Mouse (Mus musculus) heart, adult 8-10 months (tissue): ENCODE measurements at regions not wholly inside any gene's neighbourhood (a gene's known extent, or its start where the extent isn't known, plus 50 kb on each side); places are given as distances from the start of the nearest gene placed in this dataset.

Experiments used
- DNase-seq: peaks from one replicate; pipeline ENCODE4 v3.0.0; 2022; ENCODE audit warnings: low spot score

DNA sequence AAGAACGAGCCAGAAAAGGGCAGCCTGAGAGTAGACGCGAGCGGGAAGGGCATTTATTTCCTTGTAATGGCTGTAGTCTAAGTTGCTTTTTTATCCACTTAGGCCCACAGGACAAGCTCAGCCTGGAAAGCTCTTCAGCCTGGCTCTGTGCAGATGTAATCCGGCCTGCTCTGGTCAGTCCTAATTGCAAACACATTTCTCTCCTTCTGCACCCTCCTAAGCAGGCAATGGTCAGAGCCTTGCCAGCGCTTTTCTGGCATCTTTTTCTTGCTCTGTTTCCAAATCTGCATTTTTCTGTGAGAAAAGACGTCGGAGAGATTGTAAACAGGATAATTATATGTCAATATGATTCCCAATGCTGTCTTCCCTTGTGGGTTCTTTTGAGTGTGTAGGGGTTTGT, 224.3 kb upstream of the Tank start:
- DNase-seq: peak; percentile 11

DNA sequence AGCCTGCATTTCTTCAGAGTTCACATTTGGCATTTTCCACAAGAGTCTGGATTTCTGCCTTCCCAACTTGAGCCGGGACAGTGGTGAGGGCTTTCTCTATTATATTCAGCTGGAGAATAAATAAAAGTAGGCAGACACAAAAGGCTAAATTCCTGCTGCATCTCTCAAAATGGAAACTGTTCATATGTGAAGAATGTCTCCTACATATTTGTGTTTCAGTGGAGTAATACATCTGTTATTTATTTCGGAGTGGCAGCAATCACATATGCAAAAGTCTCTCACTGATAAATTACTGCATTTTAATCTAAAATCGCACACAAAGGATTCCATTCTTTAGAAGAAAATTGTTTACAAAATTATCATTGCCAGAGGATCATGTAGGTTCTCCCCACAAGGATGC, 230.9 kb upstream of the Tank start:
- DNase-seq: no peak

DNA sequence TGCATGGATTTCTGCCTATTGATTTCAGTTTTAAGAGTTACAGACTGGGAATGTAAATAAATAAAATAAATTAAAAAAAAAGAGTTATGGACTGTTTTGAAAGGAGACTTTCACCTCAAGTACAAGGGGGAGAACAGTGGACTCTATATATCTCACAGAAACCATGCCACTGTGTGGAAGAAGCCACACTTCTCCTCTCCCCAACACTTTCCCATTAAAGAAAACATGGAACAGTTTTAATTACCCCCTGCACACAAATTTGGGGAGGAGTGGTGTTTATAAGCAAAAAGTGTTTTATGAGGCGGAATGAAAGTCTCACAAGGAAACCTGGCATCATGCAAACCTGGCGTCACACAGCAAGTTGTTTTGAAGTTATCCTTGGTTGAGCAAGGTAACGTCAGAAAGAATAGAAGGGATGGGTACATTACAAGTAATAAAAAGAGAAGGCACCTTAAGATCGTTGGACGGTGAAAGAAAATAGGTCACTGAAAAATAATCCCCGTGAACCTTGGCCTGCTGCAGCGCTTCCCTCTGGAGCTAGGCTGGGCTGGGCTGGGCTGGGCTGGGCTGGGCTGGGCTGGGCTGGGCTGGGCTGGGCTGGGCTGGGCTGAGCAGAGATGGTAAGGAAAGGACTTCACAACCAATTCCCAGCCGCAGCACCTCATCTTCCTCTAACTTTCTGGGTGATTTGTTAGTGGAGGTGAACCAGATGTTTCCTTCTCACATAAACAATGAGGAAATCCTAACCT, 232.2 kb upstream of the Tank start:
- no peak for DNase-seq

DNA sequence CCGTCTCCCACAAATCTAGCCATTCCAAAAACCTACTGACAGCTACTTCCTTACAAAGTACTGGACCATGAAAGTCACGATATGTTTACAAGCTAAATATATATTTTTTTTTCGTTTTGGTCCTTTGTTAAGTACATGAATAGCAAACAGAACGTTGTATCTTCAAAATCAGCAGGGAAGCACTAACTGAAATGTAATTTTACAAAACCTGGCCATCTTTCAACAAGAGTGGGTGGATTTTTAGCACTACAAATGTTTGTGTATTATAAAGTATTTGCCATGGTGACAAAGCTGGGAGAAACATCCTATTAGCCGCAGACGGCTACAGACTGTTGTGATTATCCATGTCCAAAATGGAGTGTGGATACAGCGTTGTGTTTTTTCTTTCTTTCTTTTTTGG, 233.1 kb upstream of the Tank start:
- no peak for DNase-seq

GRCm38 (mm10) chr2:61344556-61345131, 233.7 kb upstream of the Tank start:
- DNase-seq: no peak

DNA sequence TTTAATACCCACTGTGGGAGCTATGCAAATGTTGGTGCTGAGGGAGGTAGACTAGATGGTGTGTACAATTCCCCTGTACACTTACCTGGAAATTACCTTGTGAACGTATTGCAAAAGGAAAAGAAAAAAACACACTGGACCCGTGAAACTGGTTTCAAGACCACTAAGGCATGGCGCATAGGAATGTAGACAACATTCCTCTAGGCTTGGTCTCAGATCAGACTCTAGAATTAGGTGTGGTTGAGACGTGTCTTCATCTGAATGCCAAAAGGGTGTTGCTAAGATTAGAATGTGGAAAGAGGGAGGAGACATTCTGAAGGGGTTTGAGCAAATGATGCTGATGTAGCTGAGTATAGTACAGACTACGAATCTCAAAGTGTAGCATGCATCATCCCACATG, 237.1 kb upstream of the Tank start:
- DNase-seq: no peak

DNA sequence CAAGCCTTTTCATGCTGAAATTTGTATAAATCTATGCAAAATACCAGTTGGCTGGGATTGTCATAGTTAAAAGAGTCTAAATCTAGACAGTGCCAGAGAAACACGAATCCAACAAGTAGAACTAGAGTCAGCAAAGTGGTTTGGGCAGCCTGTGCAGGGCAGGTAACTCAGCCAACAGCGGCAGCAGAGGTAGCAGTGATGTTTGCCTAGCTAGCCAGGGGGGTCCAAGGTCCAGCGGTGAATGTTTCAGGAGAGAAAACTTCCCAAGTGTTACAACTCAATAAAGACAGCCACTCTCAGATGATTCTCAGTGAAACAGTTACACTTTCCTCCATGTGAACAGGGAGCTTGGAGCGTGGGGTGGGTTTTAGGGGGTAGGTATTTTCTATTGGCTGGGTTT, 259.2 kb upstream of the Tank start:
- no peak for DNase-seq

GRCm38 (mm10) chr2:61310405-61310804, 268.0 kb upstream of the Tank start:
- DNase-seq: no peak

- no peak for DNase-seq
These were observed 269.2 kb upstream of the Tank start for GRCm38 (mm10) chr2:61309219-61309618.

- peak; percentile 17 for DNase-seq
These were observed 281.2 kb upstream of the Tank start for GRCm38 (mm10) chr2:61297135-61297534.

DNA sequence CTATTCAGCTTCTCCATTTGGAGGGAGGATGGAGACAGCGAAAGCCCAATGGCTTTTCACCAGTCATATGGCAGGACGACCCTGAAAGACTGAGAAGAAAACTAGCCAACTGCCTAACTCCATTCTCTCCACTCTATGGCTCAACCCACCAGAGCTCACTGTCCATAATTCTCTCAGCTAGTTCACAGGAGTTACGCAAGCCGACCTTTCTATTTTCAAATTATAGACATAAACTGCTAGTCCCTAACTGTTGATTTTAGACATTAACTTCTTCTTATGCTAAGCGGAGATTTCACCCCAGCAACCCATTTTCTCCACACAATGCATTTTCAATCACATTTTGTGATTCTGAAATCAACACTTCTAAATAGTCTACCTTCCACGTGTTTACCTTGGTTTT, 281.8 kb upstream of the Tank start:
- DNase-seq: no peak

DNA sequence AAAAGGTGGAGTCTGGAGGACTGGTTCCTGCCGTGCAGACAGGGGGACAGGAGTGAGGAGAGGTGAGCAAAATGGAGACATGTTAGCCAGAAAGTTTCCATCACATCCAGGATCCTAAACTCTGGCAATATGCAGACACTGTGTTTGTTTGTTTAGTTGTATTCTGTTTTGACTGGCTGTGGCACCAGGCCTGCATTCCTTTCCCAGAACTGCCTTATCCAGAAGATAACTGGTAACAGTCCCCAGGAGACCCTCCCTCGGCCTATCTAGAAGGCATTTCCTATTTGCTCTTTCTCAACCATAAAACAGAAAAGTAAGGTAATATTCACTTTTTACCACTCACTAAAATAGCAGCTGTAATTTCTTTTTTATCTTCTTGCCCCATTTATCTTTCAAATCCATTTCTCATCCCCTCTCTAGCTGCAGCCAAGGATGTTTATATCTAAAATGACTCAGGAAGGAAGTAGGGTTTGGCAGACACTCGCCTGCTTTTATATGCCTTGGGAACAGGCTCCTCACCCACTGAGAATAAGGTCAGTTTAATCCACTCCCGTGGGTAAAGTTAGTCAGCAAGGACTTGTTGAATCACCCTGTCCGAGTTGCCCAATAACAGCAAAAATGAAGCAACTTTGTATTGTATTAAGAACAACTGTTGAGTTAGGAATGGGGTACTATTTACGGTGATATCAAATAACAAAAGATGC, 283.0 kb upstream of the Tank start:
- DNase-seq: peak; percentile 77

DNA sequence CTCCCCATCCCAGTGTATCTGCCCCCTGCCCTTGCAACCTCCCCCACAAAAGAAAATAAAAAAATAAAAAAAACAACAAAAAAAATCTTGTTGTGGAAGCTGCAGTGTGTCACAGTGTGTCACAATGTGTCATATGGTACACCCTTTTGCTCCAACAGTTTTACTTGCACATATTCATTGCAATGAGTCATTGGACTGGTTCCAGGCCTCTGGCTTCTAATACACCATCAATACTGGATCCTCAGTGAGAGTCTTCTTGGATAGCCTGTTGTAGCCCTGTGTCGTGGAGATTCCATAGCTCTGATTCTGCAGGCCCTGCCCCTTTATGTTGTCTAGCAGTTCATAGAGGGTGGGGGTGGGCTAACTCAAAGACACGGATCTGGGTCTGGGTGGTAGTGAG, 290.1 kb upstream of the Tank start:
- no peak for DNase-seq

DNA sequence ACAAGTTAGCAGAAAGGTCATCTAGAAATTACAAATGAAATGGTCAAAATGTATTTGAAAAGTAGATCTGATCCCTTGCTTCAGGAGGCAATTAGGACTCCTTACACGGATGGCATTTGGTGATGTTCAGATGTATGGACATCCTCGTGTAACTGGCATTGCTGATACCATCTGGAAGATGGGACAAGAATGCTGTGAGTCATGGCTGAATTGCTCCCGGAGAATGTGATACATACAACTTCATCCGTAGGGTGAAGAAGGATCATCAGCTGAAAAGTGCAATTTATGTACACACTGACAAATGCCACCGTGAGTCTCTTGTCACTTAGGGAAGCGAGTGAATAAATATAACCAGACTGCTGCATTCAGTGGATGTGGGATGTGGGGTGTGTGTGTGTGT, 293.7 kb upstream of the Tank start:
- no peak for DNase-seq

DNA sequence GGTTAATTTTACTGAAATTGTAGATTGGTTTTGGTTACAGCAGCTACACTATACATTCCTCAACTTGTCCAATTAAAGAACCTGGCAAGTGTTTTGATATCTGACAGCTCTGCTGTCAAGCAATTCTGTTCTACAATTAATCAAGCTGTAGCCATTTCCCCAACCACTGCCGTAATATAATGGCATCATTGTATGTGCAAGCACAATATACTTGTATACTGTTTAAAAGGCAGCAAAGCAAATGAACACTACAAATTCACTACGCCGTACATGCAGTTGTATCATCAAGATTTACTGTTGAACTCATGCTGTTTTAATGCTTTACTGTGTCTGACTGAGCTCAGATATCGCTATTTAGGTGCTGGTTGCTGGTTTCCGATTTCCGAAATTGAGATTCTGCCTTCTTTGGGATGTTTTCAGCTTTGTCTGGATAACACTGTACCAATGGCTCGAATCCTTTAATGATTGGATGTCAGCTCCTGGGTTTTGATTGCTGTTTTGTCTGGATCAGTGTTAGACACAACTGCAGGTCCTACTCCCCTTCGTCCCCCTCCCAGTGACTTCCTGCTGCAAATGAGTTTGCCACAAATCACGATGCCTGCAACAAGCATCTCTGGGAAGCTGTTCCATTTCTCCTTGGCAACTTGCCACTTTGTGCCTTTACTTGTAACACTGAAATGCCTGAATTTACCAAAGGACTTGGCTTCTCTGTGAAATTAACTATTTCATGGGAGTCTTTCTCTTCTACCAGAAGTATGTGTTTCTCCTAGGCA, 294.4 kb upstream of the Tank start:
- DNase-seq: no peak

- DNase-seq: no peak
These were observed 305.7 kb upstream of the Tank start for GRCm38 (mm10) chr2:61272721-61273120.

- DNase-seq: no peak
These were observed 304.7 kb upstream of the Rbms1 start for GRCm38 (mm10) chr2:61267706-61268105.

- DNase-seq: peak; percentile 20
These were observed 287.2 kb upstream of the Rbms1 start for GRCm38 (mm10) chr2:61250068-61250800.

DNA sequence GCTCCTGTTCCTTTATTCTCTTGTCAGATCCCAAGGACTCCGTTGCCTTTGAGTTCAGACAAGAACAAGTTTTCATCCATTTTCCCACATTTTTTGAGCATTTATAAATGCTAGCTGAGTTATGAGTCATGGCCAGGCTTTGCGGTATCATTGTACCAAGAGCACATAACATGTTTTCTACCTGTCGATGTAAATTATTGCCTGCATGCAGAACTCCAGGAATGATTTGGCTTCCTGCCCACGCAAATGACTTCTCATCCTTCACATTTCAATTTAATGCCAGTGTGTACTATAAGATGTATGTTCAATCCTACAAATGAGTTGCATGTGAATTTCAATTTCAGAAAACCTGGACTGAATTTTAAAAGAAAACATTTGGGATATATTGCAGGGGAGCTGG, 285.0 kb upstream of the Rbms1 start:
- DNase-seq: no peak

- DNase-seq: no peak
These were observed 284.3 kb upstream of the Rbms1 start for GRCm38 (mm10) chr2:61247336-61247735.

GRCm38 (mm10) chr2:61246691-61247258, 283.8 kb upstream of the Rbms1 start:
- DNase-seq: peak; percentile 24
